Mouse (Mus musculus): ENCODE data around the gene Atf7. TPM values are rescaled to one million over a fixed set of nuclear protein-coding genes. Genes with fewer than 3 reads are reported as not detected.

Atf7 gene
- polyA plus RNA-seq, 1 experiment: 71.8 TPM

DNA sequence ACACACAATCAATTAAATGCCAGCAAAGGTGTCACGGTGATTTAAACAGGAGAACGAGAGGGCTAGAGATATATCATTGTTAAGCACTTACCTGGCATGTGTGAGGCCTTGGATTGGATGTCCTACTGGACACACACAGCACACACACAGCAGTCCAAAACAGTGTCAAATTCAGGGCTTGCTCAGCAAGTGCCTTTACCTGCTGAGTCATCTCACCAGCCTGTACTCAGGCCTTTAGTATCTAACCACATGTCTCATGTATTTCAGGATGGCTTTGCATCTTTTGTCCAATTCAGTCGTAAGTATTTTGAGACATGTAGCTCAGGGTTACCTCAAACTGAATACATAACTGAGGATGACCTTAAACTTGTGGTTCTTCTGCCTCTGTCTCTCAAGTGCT is 25.8 kb upstream of the Atf7 start:
- Histone ChIP-seq H3K4me1 (ENCODE audit: control insufficient read depth, insufficient read depth, insufficient read length) (no peaks in the 10 kb centered on the region), H3K4me3 (ENCODE audit: extremely low read depth, insufficient read depth, insufficient read length) (no peak overlapping the region), H3K27ac (ENCODE audit: insufficient read depth, low read length) (no peak overlapping the region), H3K36me3 (ENCODE audit: control insufficient read depth, insufficient read depth, low read length) (no peaks in the 10 kb centered on the region), H3K27me3 (ENCODE audit: control insufficient read depth, insufficient read depth, low read length) (no peaks in the 10 kb centered on the region)
- 82% methylated on average over 3 of the region's 3 CpGs for WGBS
- TF ChIP-seq POLR2A (IDR thresholded peaks at IDR 0.05; ENCODE audit: low read depth, low read length): no peak
- no peak for TF ChIP-seq CTCF (IDR thresholded peaks at IDR 0.05; ENCODE audit: extremely low read depth, insufficient read depth, insufficient read length, insufficient replicate concordance)
- no peak for DNase-seq (ENCODE audit: low read depth in 1 of 2, low spot score in 2 of 2)

DNA sequence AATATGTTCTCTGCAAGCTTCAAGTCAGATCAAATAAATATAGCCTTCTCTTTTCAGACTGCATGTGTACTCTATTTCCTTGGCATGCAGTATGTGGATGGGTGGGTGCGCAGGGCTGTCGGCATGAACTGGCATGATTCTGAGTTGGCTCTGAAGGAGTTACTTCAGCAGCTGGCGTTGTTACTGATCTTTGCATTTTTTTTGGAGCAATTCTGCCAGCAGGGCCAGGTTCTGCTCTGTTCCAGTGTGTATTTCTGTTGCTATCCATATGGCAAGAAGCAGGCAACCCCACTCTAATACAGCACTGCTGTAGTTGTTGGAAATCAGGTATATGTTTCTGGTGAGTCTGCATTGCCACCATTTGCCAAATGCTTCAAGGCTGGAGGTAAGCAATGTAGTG is 10.6 kb upstream of the Atf7 start:
- TF ChIP-seq POLR2A (IDR thresholded peaks at IDR 0.05; ENCODE audit: low read depth, low read length) (no peak), CTCF (IDR thresholded peaks at IDR 0.05; ENCODE audit: extremely low read depth, insufficient read depth, insufficient read length, insufficient replicate concordance) (no peak)
- no peaks in the 10 kb centered on the region for H3K4me1 ChIP-seq (ENCODE audit: control insufficient read depth, insufficient read depth, insufficient read length)
- H3K27ac ChIP-seq (ENCODE audit: insufficient read depth, low read length): no peak overlapping the region
- peaks cover 3% of the 10 kb centered on the region; the same call in 1 of the 2 replicates for H3K27me3 ChIP-seq (ENCODE audit: control insufficient read depth, insufficient read depth, low read length)
- no peak overlapping the region for H3K4me3 ChIP-seq (ENCODE audit: extremely low read depth, insufficient read depth, insufficient read length)
- H3K36me3 ChIP-seq (ENCODE audit: control insufficient read depth, insufficient read depth, low read length): no peaks in the 10 kb centered on the region
- 94% methylated on average over 3 of the region's 3 CpGs for WGBS
- DNase-seq (ENCODE audit: low read depth in 1 of 2, low spot score in 2 of 2): no peak

DNA sequence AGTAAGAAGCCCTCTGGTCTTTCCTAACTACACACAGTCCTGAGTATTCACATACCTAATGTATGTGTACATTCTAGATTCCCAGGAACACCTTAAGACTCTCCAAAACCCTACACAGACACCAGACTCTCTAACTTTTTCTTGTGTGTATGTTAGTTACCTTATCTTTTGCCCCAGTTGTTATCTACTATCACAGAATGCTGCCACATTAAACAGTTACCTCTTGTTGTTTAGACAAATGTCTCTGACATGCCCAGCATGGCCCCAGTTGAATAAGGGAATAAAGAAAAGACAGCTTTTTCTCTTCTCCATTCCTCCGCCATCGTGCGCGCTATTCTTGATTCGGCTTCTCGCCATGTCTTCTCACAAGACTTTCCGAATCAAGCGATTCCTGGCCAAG is 9.4 kb upstream of the Atf7 start:
- 94% methylated on average over 8 of the region's 8 CpGs for WGBS
- no peak for DNase-seq (ENCODE audit: low read depth in 1 of 2, low spot score in 2 of 2)
- H3K4me3 ChIP-seq (ENCODE audit: extremely low read depth, insufficient read depth, insufficient read length): no peak overlapping the region
- no peak overlapping the region for H3K27ac ChIP-seq (ENCODE audit: insufficient read depth, low read length)
- peaks cover 3% of the 10 kb centered on the region; the same call in 1 of the 2 replicates for H3K27me3 ChIP-seq (ENCODE audit: control insufficient read depth, insufficient read depth, low read length)
- no peaks in the 10 kb centered on the region for H3K4me1 ChIP-seq (ENCODE audit: control insufficient read depth, insufficient read depth, insufficient read length)
- TF ChIP-seq POLR2A (IDR thresholded peaks at IDR 0.05; ENCODE audit: low read depth, low read length): no peak
- TF ChIP-seq CTCF (IDR thresholded peaks at IDR 0.05; ENCODE audit: extremely low read depth, insufficient read depth, insufficient read length, insufficient replicate concordance): no peak
- no peaks in the 10 kb centered on the region for H3K36me3 ChIP-seq (ENCODE audit: control insufficient read depth, insufficient read depth, low read length)

DNA sequence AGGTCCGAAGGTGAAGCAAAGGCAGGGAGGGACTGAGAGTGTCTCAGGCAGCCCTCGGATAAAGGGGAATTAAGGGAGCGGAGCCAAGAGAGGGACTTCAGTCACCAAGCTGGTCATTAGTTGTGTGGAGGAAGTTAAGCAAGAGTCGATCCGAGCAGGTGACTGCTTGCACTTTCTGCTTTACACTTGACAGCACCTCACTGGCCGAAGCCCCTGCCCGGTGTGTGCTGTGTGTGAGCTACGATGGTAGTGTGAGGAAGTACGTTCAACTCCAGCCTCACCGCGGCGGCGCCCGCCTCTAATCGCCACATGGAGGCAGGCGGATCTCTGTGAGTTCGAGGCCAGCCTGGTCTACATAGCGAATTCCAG is 407 bp upstream of the Atf7 start:
- Histone ChIP-seq H3K4me3 (ENCODE audit: extremely low read depth, insufficient read depth, insufficient read length) (peak overlapping the region; percentile 82), H3K27me3 (ENCODE audit: control insufficient read depth, insufficient read depth, low read length) (no peaks in the 10 kb centered on the region), H3K36me3 (ENCODE audit: control insufficient read depth, insufficient read depth, low read length) (no peaks in the 10 kb centered on the region), H3K27ac (ENCODE audit: insufficient read depth, low read length) (peak overlapping the region; percentile 87), H3K4me1 (ENCODE audit: control insufficient read depth, insufficient read depth, insufficient read length) (peaks cover 9% of the 10 kb centered on the region; the same call in 1 of the 2 replicates)
- WGBS: under 1% methylated on average over 18 of the region's 18 CpGs
- TF ChIP-seq POLR2A (IDR thresholded peaks at IDR 0.05; ENCODE audit: low read depth, low read length) (no peak), CTCF (IDR thresholded peaks at IDR 0.05; ENCODE audit: extremely low read depth, insufficient read depth, insufficient read length, insufficient replicate concordance) (no peak)
- DNase-seq (ENCODE audit: low read depth in 1 of 2, low spot score in 2 of 2): peak in 1 of 2 experiments; percentile 54

DNA sequence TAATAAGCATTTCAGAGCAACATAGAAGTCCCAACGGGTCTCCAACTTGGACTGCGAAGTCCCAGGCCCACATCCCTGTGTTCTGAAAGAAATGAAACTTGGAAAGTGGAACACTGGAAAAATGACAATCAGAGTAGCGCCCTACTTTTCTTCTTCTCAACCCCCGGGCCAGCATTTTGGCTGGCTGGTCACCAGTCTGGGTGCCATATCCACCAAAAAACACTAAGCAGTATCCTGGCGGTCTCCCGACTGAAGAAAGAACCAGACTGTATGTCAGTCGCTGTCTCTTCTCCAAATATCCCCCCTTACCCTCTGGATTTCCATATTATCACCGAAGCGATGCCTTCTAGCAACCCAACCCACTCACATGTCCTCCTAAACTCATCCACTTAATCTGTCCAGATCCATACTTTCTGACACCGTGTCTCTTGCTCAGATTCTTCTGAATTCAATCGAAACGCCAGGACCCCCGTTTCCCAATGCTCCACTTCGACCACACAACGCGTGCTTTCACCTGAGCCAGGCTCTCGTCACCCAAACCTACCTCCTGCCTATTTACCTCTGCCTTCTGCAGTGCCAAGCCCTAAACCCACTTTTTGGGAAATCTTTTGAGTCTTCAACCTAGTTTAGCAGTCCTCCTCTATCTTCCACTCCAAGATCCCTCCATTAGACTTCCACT is 834 bp downstream of the Atf7 start:
- no peaks in the 10 kb centered on the region; the same call in 1 of the 2 replicates for H3K36me3 ChIP-seq (ENCODE audit: control insufficient read depth, insufficient read depth, low read length)
- H3K27me3 ChIP-seq (ENCODE audit: control insufficient read depth, insufficient read depth, low read length): no peaks in the 10 kb centered on the region
- DNase-seq (ENCODE audit: low read depth in 1 of 2, low spot score in 2 of 2): no peak
- peak overlapping the region; percentile 82 for H3K4me3 ChIP-seq (ENCODE audit: extremely low read depth, insufficient read depth, insufficient read length)
- peak overlapping the region; percentile 61 for H3K27ac ChIP-seq (ENCODE audit: insufficient read depth, low read length)
- 3% methylated on average over 17 of the region's 17 CpGs for WGBS
- TF ChIP-seq CTCF (IDR thresholded peaks at IDR 0.05; ENCODE audit: extremely low read depth, insufficient read depth, insufficient read length, insufficient replicate concordance): no peak
- no peak for TF ChIP-seq POLR2A (IDR thresholded peaks at IDR 0.05; ENCODE audit: low read depth, low read length)
- H3K4me1 ChIP-seq (ENCODE audit: control insufficient read depth, insufficient read depth, insufficient read length): peaks cover 9% of the 10 kb centered on the region; the same call in 1 of the 2 replicates

DNA sequence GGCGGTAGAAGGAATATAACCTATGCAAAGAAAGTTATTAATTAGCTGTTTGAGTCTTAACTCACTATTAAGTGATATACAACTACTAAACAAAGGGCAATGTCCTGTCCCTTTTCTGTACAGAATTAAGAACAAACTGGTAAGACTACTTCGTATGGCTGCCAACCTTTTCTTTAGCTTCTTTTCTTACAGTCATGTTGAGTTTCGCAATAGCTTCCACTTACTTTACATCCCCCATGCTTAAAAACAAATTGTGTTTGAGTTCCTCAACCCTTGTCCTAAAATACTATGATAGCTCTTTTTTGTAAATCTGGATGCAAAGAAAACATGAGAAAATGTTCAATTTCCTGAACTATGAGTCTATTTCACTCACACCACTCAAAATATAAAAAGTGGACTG is 2.1 kb downstream of the Atf7 start:
- WGBS: 73% methylated on average over 3 of the region's 3 CpGs
- Histone ChIP-seq H3K27me3 (ENCODE audit: control insufficient read depth, insufficient read depth, low read length) (no peaks in the 10 kb centered on the region), H3K36me3 (ENCODE audit: control insufficient read depth, insufficient read depth, low read length) (no peaks in the 10 kb centered on the region; the same call in 1 of the 2 replicates), H3K27ac (ENCODE audit: insufficient read depth, low read length) (no peak overlapping the region), H3K4me3 (ENCODE audit: extremely low read depth, insufficient read depth, insufficient read length) (no peak overlapping the region), H3K4me1 (ENCODE audit: control insufficient read depth, insufficient read depth, insufficient read length) (peaks cover 9% of the 10 kb centered on the region; the same call in 1 of the 2 replicates)
- DNase-seq (ENCODE audit: low read depth in 1 of 2, low spot score in 2 of 2): no peak
- no peak for TF ChIP-seq CTCF (IDR thresholded peaks at IDR 0.05; ENCODE audit: extremely low read depth, insufficient read depth, insufficient read length, insufficient replicate concordance)
- TF ChIP-seq POLR2A (IDR thresholded peaks at IDR 0.05; ENCODE audit: low read depth, low read length): no peak

DNA sequence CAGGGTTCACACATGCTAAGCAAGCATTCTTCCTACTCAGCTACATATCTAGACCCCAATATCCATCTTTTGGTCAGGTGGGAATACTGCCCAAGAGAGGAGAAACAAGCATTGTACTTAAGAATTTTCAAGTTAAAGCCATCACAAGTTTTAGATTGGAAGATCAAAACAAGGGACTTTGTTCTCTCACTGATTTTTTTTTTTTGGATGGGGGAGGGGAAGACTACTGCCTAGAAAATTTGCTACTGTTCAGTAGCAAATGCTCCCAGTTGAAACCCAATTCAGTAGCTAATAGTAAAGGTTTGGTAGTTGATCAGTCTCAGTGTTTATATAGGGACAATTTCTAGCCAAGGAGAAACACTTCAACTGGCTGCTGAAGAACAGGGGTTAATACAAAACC is 2.7 kb downstream of the Atf7 start:
- no peaks in the 10 kb centered on the region; the same call in 1 of the 2 replicates for H3K36me3 ChIP-seq (ENCODE audit: control insufficient read depth, insufficient read depth, low read length)
- H3K27me3 ChIP-seq (ENCODE audit: control insufficient read depth, insufficient read depth, low read length): no peaks in the 10 kb centered on the region
- no peak overlapping the region for H3K4me3 ChIP-seq (ENCODE audit: extremely low read depth, insufficient read depth, insufficient read length)
- no peak for DNase-seq (ENCODE audit: low read depth in 1 of 2, low spot score in 2 of 2)
- peaks cover 9% of the 10 kb centered on the region for H3K4me1 ChIP-seq (ENCODE audit: control insufficient read depth, insufficient read depth, insufficient read length)
- TF ChIP-seq POLR2A (IDR thresholded peaks at IDR 0.05; ENCODE audit: low read depth, low read length) (no peak), CTCF (IDR thresholded peaks at IDR 0.05; ENCODE audit: extremely low read depth, insufficient read depth, insufficient read length, insufficient replicate concordance) (no peak)
- H3K27ac ChIP-seq (ENCODE audit: insufficient read depth, low read length): no peak overlapping the region
